ENCODE assay signal across 7 mouse cellular contexts in the genomic region with DNA sequence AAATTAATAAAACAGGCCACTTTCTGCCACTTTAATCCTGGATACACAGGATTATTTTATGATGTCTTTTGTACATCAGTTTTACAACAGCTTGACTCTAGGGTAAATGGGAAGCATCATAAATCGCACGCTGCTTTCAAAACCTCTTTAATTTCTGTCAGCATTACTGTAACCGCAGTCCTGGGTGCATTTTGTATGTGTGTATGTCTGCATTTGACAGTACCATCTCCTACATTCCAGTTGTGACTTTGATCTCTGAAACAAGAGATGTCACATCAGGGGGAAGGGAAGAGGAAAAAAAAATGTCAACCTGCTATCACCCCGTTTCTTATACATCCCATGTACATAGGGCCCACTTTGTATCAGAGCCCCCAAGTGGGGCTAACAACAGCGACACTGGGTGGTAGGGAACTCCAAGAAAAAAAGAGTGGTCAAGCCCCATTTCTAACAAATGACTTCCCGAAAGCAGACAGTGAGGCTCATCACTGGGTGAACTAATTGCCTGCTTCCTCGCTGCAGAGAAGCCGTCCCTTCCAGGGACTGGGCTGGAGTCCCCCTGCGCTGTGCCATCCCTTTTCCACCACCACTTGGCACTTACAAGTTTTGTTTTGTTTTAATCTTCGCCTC. TPM values are rescaled to one million over a fixed set of nuclear protein-coding genes. Genes with fewer than 3 reads are reported as not detected.
DNase-seq lines count a peak whose midpoint lies in the region; ATAC-seq and TF ChIP-seq lines count a peak whose summit lies in the region.

No protein-coding gene starts in this region.

- no peak for TF ChIP-seq EP300 in liver, postnatal 0 days (IDR thresholded peaks at IDR 0.05; ENCODE audit: low read depth)

- H3K4me3 ChIP-seq in hindbrain, embryonic 12.5 days = peak overlapping the region; percentile 65
- H3K4me3 ChIP-seq in liver, postnatal 0 days (ENCODE audit: low read depth, low read length) = 0 out of 2 replicates have a peak overlapping the region, but pooled peaks have one; percentile 52

- peaks cover 25% of the 10 kb centered on the region for H3K4me1 ChIP-seq in hindbrain, embryonic 12.5 days
- H3K4me1 ChIP-seq in liver, postnatal 0 days (ENCODE audit: insufficient read depth) = peaks cover 3% of the 10 kb centered on the region; the same call in 1 of the 2 replicates

- no peaks in the 10 kb centered on the region for H3K9me3 ChIP-seq in hindbrain, embryonic 12.5 days (replicated peaks)
- no peaks in the 10 kb centered on the region for H3K9me3 ChIP-seq in liver, postnatal 0 days (ENCODE audit: low read length)

- peak overlapping the region; percentile 60 for H3K9ac ChIP-seq in hindbrain, embryonic 12.5 days
- H3K9ac ChIP-seq in liver, postnatal 0 days (replicated peaks) = no peak overlapping the region

- no peaks in the 10 kb centered on the region for H3K36me3 ChIP-seq in hindbrain, embryonic 12.5 days
- H3K36me3 ChIP-seq in liver, postnatal 0 days (replicated peaks; ENCODE audit: insufficient read depth, low read length) = no peaks in the 10 kb centered on the region

- no peak for ATAC-seq in hindbrain, embryonic 12.5 days (ENCODE audit: low FRiP score)
- no peak for ATAC-seq in liver, postnatal 0 days

- peaks cover 72% of the 10 kb centered on the region for H3K27me3 ChIP-seq in hindbrain, embryonic 12.5 days
- peaks cover 59% of the 10 kb centered on the region for H3K27me3 ChIP-seq in liver, postnatal 0 days (ENCODE audit: insufficient read depth, low read length)

- TF ChIP-seq CTCF in liver, postnatal 0 days (IDR thresholded peaks at IDR 0.05; ENCODE audit: low read depth) = no peak

- WGBS in hindbrain, embryonic 12.5 days = 14% methylated on average over 10 of the region's 10 CpGs
- 20% methylated on average over 10 of the region's 10 CpGs for WGBS in liver, postnatal 0 days (ENCODE audit: insufficient replicate concordance)

- peak overlapping the region; percentile 96 for H3K4me2 ChIP-seq in hindbrain, embryonic 12.5 days (replicated peaks)
- H3K4me2 ChIP-seq in liver, postnatal 0 days (ENCODE audit: low read depth, low read length) = peak overlapping the region; percentile 88; the same call in 1 of the 2 replicates

- no peak overlapping the region for H3K27ac ChIP-seq in hindbrain, embryonic 12.5 days
- H3K27ac ChIP-seq in liver, postnatal 0 days (ENCODE audit: low read depth) = no peak overlapping the region

- DNase-seq in ES-CJ7 (ENCODE audit: low read depth, low spot score) (peak; percentile 56), R1 (ENCODE audit: low read depth, low spot score) (peak; percentile 42)
- DNase-seq in liver, postnatal 0 days = no peak
- no peak for DNase-seq in thymus, postnatal 25 days
- no peak for DNase-seq in cerebellum, adult 11 months
- DNase-seq in thymus, postnatal 10 days (ENCODE audit: low spot score in 2 of 2) = no peak

RNA-seq across cellular contexts. Expression of gene Bnc2, which starts 1.3 kb away (rescaled TPM):
- 19.2 and 27.1 TPM in 2 replicates for polyA plus RNA-seq in hindbrain, embryonic 12.5 days (2016; fragmentation: Nextera tagmentation; extraction: Ambion mirVana)
- 0.32 and 0.33 TPM in 2 replicates for polyA plus RNA-seq in liver, postnatal 0 days (2015; fragmentation: Nextera tagmentation; extraction: Ambion mirVana)

Comparison
In these comparisons a context has a peak if more than half of its experiments do, and no peak if none do; other contexts are left out.
1. DNase-seq: peak in ES-CJ7 (single experiment) and R1 (single experiment); none in liver, postnatal 0 days (single experiment), thymus, postnatal 25 days (single experiment), cerebellum, adult 11 months (single experiment) and thymus, postnatal 10 days (0 of 2).
2. RNA of gene Bnc2, which starts 1.3 kb away (polyA plus RNA-seq): 19.2 to 27.1 TPM in hindbrain, embryonic 12.5 days; 0.32 to 0.33 TPM in liver, postnatal 0 days; every median in the first group is over 10 times any median in the second.